Mouse (Mus musculus) mature B cell (primary cell): ENCODE results near the gene Taf3.

Experiments used
- in situ Hi-C: fragments of 300-500 bp; cut with MboI; formaldehyde crosslinking; loops from 2 replicates; pipeline ENCODE4 v1.14.3; 2019

The Taf3 gene

DNA sequence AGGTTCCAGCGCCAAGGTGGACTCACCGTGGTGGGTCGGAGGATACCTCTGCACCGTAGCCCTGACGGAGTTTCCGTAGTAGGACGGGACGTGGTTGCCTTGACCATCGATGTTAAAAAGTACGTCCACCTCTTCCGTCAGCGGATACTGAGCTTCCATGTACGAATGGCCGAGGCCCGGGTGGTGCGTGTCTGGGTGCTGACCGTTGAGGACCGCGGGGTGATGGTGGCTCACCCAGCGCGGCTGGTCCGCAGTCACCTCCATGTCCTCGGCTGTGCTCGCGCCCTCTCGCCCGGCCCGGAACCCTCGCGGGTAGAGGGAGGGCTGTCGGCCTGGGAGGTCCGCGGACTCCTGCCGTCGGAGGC, 171.1 kb downstream of the Taf3 start:
- in situ Hi-C loops, result no loop called here

DNA sequence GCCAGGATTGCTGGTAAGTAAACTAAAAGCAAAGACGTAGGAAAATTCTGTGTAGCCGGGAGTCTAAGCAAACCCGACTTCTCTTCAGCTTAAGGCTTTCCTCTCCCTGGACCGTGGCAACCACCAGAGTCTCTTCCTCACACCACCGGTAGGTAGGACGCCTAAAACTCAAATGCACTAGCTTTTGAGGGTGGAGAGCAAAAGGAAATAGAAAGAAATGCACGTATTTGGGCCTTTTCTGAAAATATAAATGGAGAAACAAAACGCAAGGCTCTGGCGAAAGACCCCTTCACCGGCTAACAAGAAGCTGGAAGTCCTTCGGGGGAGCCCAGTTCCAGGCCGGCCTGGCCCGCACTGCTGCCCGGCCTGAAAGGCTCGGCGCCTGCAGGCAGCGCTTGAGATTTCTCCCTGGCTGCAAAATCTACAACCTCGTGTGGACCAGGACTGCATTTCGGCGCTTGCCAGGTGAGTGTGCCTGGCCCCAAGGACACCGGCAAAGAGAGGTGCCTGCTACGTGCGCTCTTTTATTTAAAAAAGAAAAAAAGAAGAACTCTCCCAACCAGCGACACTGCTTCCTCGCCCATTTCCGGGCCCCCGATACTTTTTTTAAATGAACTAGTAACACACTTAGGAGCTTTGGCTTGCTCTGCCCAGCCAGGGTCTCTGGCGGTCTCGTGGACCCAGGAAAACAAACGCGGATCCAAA, 171.6 kb downstream of the Taf3 start:
- in situ Hi-C loops, result no loop called here

DNA sequence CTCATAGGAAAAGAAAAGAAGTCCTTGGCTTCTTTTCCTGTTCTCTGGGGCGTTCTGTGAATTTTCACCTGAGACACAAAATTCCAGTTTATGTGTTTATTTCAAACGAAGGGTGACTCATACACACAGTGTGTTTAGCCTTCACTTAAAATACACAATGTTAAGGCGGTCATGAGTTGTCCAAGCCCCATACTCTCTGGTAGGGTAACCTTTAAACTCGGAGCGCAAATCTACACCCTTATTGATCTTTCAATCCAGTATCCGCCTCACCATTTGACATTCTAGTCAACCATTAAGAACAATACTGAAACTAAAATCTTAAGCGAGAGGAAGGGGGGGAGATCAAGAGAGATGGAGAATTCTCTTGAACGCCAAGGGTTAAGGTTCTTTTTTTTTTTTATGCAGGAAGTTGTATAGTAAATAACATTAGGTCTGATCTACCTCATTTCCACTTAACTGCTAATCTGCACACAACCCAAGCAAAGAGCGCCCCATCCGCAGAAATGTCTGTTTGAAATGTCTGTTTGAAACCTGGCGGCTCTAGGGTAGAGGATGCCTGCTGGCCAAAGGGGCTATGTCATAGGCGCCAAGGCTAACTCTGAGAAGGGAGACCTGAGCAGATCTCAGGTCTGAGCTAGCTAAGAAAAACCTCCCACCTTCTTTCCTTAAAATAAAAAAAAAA, 172.6 kb downstream of the Taf3 start:
- in situ Hi-C loops, result no loop called here

DNA sequence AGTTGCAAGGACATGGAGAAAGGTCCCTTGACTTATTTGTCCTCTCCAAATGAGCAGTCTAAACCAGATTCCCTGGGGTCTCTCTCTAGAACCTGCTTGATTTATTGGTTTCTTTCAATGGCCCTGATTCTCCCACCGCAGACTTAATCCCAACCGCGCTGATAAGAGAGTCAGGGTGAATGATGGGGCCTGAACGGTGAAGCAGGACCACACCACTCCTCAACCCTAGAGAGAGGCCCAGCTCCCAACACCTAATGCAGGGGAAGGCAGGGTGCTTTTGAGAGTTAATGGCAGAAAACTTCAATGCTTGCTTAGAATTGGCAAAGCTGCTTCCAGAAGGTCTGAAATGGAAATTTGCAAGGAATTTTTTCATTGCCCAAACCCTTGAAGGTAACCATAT, 173.2 kb downstream of the Taf3 start:
- in situ Hi-C loops, result no loop called here

DNA sequence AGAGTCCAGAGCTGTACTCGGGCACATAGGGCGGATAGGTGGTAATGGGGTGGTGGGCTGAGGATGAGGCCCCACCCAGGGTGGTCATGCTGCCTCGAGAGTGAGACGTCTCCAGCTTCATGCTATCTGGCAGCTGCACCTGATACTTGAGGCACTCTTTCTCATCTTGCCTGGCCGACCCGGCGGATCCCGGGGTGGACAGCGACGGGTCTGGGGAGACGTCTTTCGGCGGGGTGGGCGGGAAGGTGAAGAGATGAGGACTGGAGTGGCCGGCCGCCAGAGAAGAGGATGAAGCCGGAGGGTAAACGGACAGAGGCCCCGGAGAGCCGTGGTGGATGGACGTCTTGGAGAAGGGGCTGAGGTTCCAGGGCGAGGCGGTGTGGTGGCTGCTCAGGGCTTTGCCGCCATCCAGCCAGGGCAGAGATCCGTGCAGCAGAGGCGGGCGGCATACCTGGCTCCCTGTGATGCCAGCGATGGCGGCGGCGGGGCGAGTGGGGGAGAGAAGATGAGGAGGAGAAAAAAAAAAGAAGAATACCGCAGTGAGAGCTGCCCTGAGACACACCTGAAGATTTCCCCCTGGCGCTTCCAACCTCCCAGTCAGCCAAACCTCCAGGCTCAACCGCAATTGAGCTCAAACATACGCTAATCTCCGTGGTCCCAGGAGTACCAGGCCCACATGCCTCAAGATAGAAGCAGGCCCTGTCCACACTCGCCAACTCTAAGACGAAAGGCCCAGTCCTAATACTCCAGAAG, 173.8 kb downstream of the Taf3 start:
- in situ Hi-C loops, result no loop called here

DNA sequence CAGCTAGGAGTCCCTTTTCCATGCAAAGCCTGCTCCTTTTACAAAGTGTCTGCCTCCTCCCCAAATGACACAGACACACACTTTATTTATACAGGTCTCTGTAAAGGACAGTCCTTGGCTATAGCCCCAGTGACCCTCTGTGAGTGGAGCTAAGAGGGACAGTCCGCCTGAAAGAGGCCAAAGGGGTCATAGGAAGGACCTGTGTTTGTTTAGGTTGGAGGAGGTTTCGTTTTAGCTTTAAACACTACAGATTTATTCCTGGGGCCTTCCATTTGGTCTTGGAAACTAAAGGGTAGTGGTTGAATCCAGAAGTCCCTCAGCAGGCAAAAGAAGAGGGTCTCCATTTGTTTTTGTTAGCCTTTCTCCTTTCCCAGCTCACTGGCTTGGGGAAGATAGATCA, 174.6 kb downstream of the Taf3 start:
- in situ Hi-C loops, result no loop called here

DNA sequence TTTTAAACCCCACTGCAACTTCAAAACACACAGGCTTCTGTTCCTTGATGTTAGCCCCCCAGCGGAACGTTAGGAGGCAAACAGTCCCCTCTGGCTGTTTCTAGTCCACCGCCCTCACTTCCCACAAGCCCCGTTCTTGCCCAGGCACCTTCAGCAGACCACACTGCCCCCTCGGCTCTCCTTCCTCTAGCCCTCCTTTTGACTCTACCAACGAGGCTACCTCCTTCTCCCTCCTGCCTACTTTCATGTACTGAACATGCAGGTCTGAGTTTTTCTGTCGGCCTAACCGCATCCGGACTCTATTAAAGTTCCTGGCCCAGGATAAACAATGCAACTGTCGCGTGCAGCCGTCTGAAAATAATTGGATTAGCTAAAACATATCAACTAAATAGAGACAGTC, 175.7 kb downstream of the Taf3 start:
- in situ Hi-C loops, result no loop called here

DNA sequence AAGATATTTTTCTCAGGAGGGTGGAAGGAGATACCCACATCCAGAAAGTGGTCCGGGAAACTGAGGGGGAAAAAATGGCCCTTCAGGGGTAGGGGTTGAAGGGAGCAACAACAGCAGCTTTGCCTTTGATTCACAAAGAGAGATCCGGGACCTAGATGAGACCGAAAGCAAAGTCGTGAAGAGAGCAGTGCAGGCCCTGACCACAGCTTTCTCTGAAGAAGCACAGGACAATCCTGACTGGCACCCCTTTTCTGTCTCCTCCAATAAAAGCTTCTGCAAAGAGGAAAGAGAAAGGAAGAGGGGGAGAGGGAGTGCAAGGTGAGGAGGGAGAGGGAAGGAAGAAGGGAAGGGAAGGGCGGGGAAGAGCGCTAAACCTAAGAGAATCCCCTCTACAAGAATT, 176.6 kb downstream of the Taf3 start:
- in situ Hi-C loops, result no loop called here

DNA sequence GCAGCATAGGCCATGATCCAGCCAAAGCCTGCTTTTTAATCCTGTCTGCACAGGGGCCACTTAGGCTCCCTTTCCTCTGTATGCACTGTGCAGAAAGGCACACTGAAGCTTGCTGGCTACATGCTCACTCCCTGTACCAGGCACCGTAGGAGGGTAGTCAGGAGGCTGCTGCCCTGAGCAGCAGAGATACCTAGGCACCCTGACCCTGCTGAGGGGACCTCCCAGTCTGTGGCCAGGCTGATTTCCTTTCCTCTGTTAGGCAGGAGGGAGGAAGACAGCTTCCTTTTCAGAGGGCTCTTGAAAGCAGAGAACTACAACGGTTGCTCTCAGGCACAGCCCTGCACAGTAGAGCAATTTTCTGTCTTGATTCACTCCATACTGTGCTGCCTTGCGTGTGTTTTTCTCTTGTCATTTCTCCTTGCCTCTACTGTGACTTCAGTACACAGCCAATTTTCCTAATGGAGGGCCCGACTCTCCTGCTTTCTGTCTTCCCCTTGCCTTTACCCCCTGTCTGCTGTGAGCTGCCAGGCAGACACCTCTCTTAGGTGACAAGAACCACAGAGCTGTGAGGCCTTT, 177.2 kb downstream of the Taf3 start:
- in situ Hi-C loops, result no loop called here

DNA sequence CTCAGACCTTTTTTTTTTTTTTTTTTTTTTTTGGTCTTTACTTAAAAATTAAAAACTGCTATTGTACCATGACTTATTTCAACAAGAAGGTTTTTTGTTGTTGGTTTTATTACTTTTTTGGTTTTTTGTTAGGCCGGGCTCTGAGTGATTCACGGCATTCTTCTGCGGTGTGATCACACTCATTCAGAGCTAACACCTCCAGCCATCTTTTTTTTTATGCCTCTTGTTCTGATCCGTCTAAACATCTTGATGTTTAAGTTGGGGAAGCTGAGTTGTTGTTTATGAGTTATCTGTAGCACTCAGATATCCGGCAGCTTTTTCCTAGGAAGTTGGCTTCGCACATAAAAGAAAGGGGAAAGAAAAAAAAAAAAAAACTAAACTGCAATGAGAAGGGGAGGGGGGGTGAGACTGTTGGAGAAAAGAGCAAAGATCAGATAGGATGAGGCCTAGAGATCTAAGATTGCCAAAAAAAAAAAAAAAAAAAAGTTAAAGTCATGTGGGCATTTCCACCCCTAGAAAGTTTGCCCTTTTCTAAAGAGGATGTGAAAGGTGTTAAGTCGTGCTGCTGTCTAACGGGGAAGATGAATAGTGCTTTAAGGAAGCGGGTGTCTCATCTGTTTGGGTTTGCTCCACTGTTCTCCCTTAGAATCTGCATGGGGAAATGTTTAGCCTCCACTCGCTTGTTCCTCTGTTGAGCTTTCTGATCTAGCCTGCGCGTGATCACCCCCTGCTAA, 181.1 kb downstream of the Taf3 start:
- in situ Hi-C loops, result no loop called here
